Mouse (Mus musculus) cerebral cortex, adult 2 months (tissue): ENCODE results near the gene Sostdc1.

ENCODE experiments used
- WGBS: fragments of 180-500 bp; shearing (Covaris S2); methylation state at CpG from one replicate; pipeline ENCODE4 v1.1.7; 2018; 5-methylcytosine and 5-hydroxymethylcytosine counted together

The Sostdc1 gene

DNA sequence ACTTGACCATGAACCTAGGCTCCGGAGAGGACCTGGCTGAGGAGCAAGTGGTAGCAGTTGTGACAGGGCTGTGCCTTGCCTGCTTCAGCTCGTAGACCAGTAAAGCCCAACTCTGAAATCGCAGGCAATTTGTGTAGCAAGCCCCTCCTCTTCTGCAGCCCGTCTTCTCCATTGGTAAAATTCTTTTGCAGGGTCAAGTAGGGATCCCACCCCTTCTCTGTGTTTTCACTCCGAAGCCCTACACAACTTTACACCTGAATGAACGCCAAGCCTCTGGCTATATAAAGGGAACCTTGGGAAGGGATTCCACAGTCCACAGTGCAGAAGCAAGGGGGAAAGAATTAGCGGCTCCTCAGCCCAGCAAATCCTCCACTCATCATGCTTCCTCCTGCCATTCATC lies at the start of gene Sostdc1:
Sostdc1 (plus strand) TSS at position 224 of the 400 bp plus-strand sequence.
- 33% methylated on average over 7 of the region's 7 CpGs for WGBS

DNA sequence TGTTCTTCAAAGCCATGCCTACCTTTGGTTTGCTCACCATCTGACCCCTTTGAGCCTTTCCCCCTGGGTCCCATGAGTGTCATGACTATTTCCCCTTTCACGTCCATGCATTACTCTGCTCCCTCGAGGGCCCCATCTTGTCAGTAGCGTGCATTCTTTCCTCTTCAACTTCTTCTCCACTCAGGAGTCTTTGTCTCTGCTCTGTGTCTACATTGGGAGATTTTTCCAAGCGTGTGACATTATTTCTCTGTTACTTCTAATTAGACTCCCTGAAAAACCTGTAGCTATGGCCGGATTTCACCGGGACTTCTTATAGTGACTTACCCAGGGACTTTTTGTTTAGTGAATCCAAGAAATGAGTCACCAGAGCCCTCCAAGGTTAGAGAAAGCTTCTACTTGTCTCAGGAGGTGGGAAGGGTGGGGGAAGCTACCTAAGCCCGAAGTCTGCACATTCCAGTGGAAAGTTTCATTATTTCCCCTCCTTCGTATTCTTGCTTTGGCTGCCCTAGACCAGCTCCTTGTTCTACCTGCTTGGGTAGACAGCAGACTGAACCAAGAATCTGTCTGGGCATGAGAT lies 46.2 kb upstream of the Sostdc1 start:
- 90% methylated on average over 8 of the region's 8 CpGs for whole genome bisulfite sequencing

DNA sequence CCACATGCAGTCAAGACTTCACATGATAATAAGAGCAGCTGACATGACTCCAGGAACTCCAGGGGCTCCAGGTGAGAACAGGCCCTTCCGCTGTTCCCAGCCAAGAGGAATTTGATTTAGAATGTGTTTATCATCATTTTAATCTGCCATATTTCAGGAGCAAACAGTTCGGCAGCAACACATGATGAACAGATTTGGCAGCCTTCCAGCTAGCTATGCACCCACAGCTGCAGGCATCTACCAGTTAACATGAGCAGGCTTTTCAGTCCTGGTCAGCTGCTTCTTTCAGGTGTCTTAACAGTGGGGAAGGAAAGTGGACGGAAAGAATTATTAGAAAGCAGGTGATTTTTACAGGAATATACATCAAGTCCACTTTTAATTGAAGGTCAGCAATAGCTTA lies 39.1 kb upstream of the Sostdc1 start:
- 68% methylated on average over 3 of the region's 3 CpGs for WGBS

DNA sequence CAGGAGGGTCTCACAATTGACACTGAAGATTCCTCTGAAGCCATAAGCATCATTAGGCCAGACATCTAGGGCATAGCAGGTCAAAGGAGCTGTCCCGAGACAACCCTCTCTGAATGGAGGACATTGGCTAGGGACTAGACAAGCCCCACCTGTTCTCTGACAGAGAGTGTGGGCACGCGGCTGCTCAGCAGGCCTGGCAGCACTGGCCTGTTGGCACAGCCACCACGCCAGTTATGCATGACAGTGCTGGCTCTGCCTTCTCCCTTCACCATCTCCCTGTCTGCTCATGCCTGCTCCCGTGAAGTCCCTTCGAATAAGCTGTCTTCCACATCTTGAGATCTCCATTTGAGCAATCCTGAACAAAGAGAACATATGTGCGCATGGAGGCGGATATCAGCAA lies 24.3 kb upstream of the Sostdc1 start:
- WGBS: 64% methylated on average over 8 of the region's 8 CpGs

DNA sequence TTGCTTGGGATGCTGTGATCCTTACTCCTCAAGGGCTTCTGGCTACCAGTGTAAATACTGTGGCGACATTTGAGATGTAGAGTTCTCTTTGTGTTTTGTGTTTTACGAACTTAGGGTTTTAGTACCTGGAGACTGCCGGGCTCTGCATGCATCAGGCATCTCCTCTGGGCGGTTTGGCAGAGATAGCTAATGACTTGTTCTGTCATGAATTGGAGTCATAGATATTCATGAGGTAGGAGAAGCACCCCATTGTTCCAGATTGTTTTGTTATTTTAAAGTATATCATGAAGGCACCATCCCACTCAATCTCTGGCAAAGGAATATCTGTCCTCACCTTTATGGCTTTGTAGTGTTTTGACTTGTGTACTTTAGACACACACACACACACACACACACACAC lies 23.5 kb upstream of the Sostdc1 start:
- WGBS: 81% methylated on average over 4 of the region's 4 CpGs

DNA sequence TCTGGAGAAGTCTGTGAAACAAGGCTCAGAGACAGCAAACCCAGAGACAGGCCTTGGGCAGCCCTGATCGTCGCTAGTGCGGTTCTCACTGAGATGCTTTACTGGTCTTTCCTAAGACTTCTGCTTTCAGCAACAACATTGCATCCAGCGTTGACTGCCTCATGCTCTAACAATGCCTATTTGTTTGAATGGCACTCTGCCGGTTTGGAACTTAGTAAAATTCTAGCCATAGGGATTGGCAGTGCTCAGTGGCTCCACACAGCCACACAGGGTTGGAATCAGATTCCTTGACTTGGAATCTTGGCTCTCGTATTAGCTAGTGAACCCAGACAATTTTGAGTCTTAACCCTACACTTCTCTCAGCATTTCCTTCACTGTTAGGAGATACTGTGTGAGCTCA lies 22.6 kb upstream of the Sostdc1 start:
- WGBS: 68% methylated on average over 6 of the region's 6 CpGs

DNA sequence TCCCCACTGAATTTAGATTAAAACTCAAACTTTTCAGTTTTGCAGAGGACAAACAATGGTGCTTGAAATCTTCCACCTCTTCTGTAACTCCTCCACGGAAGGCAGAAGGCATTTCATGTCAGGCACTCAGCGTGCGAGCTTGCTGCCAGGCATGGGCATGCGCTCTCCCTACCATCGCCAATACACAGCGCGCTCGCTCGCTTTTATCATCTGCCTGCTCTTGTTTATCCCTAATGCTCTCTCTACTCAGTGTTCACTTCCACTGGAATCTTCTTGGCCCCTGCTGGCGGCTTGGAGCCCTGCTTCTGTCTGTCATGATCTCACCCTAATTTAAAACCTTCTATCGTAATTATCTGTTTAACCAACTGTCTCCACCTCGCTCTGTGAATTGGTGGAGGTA lies 11.6 kb upstream of the Sostdc1 start:
- 38% methylated on average over 12 of the region's 12 CpGs for WGBS

DNA sequence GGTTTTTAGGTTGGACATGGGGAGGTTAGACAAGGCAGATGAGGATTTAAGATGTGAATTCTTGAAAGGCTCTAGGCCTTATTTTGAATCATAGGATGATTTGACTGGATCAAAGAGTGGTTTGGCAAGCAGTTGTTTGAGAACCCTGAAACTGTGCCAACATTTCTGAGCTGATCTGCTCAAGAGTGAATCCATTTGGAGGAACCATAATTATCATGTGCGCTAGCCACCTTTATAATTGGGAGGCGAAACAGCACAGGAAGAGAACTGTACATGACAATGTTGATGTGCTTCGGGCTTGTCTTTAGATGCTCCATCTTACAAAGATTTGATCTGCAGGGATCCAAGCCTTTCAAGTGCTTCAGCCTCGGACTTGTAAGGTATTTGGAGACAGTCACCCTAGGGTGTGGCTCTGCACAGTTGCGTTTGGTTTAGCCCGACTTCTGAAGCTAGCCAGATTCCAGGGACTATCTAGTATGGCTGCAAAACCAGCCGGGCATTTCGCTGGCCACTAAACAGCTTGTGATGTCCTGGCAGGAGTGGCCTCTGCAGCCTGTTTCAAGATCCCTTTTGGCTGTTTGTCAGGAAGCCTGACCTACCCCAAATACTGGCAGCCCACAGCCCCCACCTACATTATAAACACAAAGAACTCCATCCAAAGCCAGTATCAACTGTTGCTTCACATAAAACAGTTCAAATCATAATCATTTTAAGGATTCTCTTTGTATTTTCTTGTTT lies 10.9 kb upstream of the Sostdc1 start:
- WGBS: 63% methylated on average over 8 of the region's 8 CpGs

DNA sequence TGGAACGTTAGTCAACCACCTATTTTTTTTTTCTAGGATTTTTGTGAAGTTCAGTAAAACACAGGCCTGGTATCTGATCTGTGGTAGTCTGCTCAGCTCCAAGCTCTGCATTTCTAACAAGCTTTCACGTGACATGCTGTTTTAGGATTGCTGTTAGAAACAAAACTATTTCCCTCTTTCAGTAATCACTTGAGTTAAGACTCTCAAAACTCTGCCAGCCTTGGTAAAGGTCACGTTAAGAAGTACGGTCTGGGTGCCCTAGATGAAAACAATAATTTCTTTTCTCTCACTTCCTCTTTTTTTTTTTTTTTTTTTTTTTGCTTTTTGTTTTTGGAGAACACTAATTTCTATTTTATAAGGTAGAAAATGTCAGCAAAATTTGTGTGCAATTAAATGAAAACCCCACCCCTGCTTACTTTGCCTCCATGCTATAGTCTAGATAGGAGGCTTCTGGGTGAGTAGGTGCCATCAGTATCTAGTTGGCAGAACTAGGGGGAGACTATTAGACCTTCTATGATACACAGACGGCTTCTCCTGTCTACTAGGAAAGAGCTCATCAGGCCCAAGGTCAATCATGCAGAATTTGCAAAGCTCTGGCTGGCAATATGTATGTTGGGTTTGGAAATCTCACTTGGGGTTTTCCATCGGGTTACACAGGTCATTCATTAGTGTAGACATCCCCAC lies 5.1 kb upstream of the Sostdc1 start:
- WGBS: 80% methylated on average over 6 of the region's 6 CpGs

DNA sequence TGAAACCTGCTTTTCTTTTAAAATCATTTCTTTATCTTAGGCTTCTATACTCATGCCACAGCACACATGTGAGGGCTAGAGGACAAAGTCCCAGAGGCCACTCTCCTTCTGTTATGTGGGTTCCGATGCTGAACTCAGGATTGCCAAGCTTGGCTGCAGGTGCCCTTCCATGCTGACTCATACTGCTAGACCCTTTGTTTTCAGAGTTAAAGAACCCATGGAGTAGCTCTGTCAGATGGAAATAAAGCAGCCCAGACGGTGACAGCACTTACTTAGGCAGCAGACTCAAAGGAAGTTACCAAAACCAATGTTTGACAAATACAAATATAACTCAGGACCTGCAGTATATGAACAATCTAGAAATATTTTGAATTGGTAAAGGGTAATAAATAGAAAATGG lies 924 bp upstream of the Sostdc1 start:
- WGBS: 55% methylated on average over 2 of the region's 2 CpGs

DNA sequence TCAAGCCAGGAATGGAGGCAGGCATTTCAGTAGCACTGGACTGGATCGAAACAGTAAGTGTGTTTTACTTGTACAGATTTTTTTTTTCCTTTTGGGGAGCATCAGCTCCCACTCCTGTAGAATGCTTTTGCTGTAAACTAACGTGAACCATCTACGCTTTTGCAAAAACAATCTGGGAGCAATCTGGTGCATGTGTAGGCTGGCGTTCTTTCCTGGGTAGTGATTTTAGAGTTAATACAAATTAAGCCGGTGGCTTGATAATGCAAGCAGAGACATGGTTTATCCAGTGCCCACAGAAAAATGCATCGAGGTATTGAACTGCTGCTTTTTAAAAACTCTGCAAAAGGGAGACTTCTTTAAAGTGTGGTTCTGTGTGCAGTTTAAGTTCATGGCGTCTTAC lies 507 bp downstream of the Sostdc1 start:
- WGBS: 33% methylated on average over 7 of the region's 7 CpGs

DNA sequence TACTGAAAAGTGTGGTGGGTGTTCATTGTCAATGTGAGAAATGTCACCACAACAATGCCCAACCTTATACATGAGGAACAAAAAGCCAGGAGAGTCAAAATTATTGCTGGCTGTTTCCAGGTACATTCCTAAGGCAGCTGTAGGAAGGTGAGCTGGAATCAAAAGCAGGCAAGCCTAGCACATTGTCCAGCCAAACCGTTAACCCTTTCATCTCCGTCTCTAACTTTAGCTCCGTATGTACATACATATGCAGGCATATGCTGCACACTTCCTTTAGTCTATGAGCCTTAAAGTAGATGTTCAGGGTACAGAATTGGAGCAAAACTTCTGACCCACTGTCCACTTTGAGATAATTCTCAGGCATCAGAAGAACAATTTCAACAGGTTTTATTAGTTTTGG lies 1.6 kb downstream of the Sostdc1 start:
- 69% methylated on average over 3 of the region's 3 CpGs for WGBS

DNA sequence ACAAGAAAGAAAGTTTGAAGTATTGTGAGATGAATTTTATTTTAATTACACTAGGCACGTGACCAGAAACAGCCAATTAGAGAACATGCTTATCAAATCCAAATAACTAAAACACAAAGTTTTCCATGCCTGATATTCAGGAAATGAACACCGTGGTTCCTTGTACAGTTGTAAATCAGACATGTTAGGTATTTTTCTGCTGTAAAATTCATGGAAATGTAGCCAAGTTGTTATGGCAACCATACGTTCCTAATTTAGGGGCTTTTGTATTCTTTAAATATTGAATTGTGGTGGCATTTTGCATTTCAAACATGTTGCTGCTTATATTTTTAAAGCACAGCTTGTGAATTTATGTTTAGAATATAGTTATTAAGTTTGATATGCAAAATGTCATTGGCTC lies 2.1 kb downstream of the Sostdc1 start:
- WGBS: 59% methylated on average over 3 of the region's 3 CpGs

DNA sequence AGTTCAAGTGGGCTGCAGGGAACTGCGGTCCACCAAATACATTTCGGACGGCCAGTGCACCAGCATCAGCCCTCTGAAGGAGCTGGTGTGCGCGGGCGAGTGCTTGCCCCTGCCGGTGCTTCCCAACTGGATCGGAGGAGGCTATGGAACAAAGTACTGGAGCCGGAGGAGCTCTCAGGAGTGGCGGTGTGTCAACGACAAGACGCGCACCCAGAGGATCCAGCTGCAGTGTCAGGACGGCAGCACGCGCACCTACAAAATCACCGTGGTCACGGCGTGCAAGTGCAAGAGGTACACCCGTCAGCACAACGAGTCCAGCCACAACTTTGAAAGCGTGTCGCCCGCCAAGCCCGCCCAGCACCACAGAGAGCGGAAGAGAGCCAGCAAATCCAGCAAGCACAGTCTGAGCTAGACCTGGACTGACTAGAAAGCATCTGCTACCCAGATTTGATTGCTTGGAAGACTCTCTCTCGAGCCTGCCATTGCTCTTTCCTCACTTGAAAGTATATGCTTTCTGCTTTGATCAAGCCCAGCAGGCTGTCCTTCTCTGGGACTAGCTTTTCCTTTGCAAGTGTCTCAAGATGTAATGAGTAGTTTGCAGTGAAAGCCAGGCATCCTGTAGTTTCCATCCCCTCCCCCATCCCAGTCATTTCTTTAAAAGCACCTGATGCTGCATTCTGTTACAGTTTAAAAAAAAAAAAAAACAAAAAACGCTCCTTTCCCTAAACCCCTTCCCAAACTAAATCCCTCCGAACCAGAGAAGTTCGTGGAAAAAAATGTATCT lies 3.3 kb downstream of the Sostdc1 start:
- WGBS: 2% methylated on average over 30 of the region's 30 CpGs

DNA sequence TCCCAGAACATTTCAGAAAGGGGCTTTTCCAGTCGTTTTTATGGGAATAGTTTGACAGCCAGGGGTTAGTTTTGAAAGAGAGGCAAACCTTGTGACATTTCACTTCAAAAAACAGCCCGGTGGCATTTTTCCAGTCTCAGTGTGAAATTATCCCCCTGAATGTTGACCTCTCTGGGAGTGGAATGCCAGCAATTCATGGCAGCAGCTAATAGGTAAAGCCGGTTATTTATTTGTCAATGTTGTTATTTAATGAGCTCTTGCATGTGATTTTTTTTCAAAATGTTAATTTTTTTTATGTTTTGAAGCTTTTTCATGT lies 3.8 kb downstream of the Sostdc1 start:
- 27% methylated on average over 3 of the region's 3 CpGs for WGBS

DNA sequence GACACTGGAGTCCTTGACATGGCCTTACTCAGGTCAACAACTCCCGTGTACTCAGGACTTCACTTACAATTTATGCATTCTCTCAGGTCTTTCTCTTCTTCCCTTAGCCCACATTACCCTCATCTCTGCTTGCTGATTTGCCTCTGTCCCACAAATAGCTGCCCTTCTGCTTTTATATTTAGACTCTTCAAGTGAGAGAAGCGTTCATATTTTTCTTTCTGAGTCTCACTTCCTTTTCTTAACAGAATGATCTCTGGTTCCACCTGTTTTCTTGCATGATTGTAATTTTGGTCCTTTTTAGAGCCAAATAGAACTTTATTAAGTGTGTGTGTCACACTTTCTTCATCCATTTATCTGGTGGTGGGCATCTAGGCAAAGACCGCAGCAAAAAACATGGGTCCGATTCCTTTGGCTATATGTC lies 12.2 kb downstream of the Sostdc1 start:
- 76% methylated on average over 4 of the region's 4 CpGs for WGBS

DNA sequence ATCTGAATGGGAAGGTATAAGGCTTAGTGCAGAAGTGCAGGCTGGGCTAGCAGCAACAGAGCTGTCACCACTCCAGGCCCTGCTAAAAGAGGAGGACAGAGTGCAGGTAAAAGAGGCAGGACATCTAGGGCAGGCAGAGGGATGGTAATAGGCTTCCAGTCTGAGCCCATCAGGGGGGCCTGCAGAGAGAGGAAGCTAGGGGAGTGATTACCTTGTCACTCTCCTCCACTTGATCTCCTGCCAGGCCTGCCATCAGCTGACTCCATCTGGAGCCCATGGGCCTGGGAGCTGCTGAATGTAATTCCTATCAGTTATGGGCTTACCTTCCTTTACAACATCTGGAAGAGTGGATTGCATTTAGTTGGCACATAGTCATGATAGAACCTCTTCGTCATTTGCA lies 18.7 kb downstream of the Sostdc1 start:
- WGBS: 95% methylated on average over 1 of the region's 1 CpGs

DNA sequence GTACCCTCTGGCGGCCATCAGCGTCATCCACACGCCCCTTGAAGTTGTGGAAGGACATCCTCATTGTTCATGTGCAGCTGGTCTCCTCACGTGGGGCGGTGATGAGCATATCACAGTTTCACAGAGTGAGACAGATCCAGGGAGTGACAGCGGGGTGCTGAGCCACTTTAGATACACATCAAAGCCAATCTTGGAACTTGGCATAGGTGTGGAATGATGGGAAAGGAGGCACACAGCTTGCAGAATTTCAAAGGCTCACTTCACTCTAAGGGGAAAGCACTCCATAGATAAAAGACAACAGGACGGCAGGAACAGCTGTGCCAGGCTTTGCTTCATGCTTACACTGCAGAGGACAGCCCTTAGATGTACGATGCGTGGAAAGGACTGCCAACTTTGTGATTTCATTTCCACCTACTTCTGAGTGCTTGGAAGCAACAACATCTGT lies 19.9 kb downstream of the Sostdc1 start:
- WGBS: 42% methylated on average over 9 of the region's 9 CpGs

DNA sequence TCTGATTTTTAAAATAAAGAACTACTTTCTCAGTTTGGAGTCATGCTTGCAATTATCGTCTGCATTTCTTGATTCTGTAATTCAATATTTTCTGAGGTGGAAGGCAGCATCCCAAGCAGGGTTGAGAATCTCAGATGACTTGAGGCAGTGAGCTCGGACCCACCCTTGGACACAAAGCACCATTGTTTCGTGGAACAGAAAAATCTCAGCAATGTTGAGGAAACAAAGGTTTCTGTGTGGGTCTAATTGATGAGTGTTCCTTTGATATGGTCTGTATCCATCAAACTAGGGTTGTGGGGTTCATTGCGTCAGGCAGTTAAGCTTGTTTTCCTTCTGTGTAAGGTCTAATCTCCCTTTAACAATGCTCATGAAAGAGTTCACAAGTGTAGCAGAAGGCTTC lies 30.2 kb downstream of the Sostdc1 start:
- 71% methylated on average over 4 of the region's 4 CpGs for WGBS

DNA sequence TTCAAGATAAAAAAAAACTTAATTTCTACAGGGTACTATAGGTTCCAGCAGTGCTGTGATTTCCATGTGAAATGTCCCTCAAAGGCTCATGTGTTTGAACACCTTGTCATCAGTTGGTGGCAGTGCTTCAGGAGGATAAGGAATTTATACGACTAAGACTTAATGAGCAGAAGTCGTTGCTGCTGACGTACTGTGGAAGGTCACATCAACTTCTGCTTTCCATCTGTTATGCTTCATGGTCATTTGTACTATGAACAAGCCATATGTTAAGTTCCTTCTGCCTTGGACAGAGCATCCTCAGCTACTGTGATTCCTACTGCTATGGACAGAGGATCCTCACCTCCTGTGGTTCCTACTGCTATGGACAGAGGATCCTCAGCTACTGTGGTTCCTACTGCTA lies 46.1 kb downstream of the Sostdc1 start:
- 90% methylated on average over 3 of the region's 3 CpGs for whole genome bisulfite sequencing

DNA sequence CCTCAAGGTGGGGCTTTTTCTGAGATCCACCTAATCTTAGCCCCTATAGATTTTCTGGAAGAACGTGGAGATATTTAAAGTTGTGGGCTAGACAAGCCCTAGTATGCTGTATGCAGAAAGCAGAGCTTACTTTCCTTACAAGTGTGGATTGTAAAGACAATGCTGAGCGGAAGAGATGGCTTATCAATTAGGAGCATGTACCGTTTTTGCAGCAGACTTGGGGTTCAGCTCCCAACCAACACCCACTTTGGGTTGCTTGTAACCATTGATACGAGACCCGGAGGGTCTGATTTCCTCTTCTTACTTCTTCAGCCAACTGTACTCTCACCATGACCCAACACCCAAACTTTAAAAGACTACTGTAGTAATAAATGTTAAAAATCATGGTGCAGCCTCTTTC lies 46.8 kb downstream of the Sostdc1 start:
- WGBS: 91% methylated on average over 5 of the region's 5 CpGs

DNA sequence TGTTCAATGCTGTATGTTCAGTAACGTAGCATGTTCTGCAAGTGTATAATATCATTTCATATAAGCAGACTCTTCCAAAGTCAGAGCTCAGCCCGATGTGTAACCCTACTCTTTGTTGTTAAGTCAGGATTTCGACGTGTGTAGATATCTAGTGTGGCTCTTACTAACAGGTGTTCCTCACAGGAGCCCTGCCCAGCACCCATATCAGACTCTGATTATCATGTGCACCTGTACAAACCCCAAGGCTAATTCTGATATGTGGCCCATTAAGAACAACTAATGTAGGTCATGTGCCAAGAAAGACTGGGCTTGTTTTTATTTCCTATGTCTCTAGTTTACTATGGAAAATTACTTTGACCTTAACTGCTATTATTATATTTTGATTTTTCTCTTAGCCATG lies 50.1 kb downstream of the Sostdc1 start:
- WGBS: 91% methylated on average over 4 of the region's 4 CpGs
